Mouse (Mus musculus) embryonic facial prominence, embryonic 11.5 days (tissue): ENCODE data around the gene Mydgf. TPM values are rescaled to one million over a fixed set of nuclear protein-coding genes. Genes with fewer than 3 reads are reported as not detected.
A peak's percentile ranks its signal among the peaks of the same experiment; 100 is the strongest.

ENCODE experiments used
- ATAC-seq: fragments of 200-750 bp; cut with Nextera tagmentation; replicated peaks from 2 replicates; pipeline ENCODE4 v1.8.0; 2017; ENCODE audit warnings: low read depth; ENCODE audit not compliant: insufficient number of reproducible peaks, low FRiP score, low TSS enrichment
- DNase-seq: peaks from one replicate; pipeline ENCODE4 v3.0.0-alpha.2; 2015; ENCODE audit warnings: low spot score
- H3K27ac ChIP-seq: fragments of 300-500 bp; sonication (generic); replicated peaks from 2 replicates; pipeline ENCODE4 v1.5.1; 2014; ENCODE audit warnings: mild to moderate bottlenecking, low read depth, low read length, control low read depth
- H3K27me3 ChIP-seq: fragments of 300-500 bp; sonication (generic); 2 replicates; pipeline ENCODE4 v1.6.1; 2014; ENCODE audit warnings: mild to moderate bottlenecking, low read length, moderate library complexity, mixed read lengths; ENCODE audit not compliant: control insufficient read depth, insufficient read depth
- H3K36me3 ChIP-seq: fragments of 300-500 bp; sonication (generic); replicated peaks from 2 replicates; pipeline ENCODE4 v1.6.1; 2014; ENCODE audit warnings: low read depth, mild to moderate bottlenecking, low read length, moderate library complexity, mixed read lengths; ENCODE audit not compliant: control insufficient read depth, insufficient read depth
- H3K4me1 ChIP-seq: fragments of 300-500 bp; sonication (generic); 2 replicates; pipeline ENCODE4 v1.6.1; 2014; ENCODE audit warnings: low read length, mixed read lengths; ENCODE audit not compliant: control insufficient read depth, insufficient read depth
- H3K4me2 ChIP-seq: fragments of 300-500 bp; sonication (generic); 2 replicates; pipeline ENCODE4 v1.6.1; 2014; ENCODE audit warnings: low read depth, mild to moderate bottlenecking, control low read depth, low read length, moderate library complexity
- H3K4me3 ChIP-seq: fragments of 300-500 bp; sonication (generic); 2 replicates; pipeline ENCODE4 v1.5.1; 2014; ENCODE audit warnings: low read depth, low read length, control low read depth
- H3K9ac ChIP-seq: fragments of 300-500 bp; sonication (generic); replicated peaks from 2 replicates; pipeline ENCODE4 v1.6.1; 2014; ENCODE audit warnings: mild to moderate bottlenecking, control low read depth, low read length
- H3K9me3 ChIP-seq: fragments of 300-500 bp; sonication (generic); replicated peaks from 2 replicates; pipeline ENCODE4 v1.6.1; 2016; ENCODE audit warnings: mild to moderate bottlenecking, low read length, inconsistent platforms, mixed read lengths; ENCODE audit not compliant: control insufficient read depth
- WGBS: fragments of 180-500 bp; shearing (Covaris S2); extraction: QIAGEN DNeasy Blood & Tissue Kit; methylation state at CpG from one replicate; pipeline ENCODE4 v1.1.7; 2014; 5-methylcytosine and 5-hydroxymethylcytosine counted together
- polyA plus RNA-seq: library from polyadenylated mRNA; unstranded; fragments of >200 nt; fragmentation: Nextera tagmentation; extraction: Ambion mirVana; gene quantifications from 2 replicates; pipeline ENCODE4 v1.2.1, GENCODE M21; 2014

Mydgf gene
- polyA plus RNA-seq, 1 experiment from 2014 or later, result 48.5 TPM

GRCm38 (mm10) chr17:56203729-56204128 is 20.0 kb upstream of the Mydgf start:
- Histone ChIP-seq H3K27me3 (no peaks in the 10 kb centered on the region), H3K9me3 (no peaks in the 10 kb centered on the region), H3K4me2 (no peak overlapping the region), H3K9ac (no peak overlapping the region), H3K36me3 (peaks cover 6% of the 10 kb centered on the region; the same call in 1 of the 2 replicates), H3K27ac (no peak overlapping the region), H3K4me1 (no peaks in the 10 kb centered on the region), H3K4me3 (no peak overlapping the region)
- DNase-seq (no peak), ATAC-seq (no peak)
- WGBS, result 62% methylated on average over 3 of the region's 3 CpGs

GRCm38 (mm10) chr17:56202476-56202875 is 18.8 kb upstream of the Mydgf start:
- no peak for DNase-seq
- 89% methylated on average over 8 of the region's 8 CpGs for WGBS
- H3K36me3 ChIP-seq, result peaks cover 7% of the 10 kb centered on the region

GRCm38 (mm10) chr17:56201642-56202041 is 17.9 kb upstream of the Mydgf start:
- DNase-seq, result no peak
- Histone ChIP-seq H3K9me3 (no peaks in the 10 kb centered on the region), H3K4me1 (no peaks in the 10 kb centered on the region), H3K4me2 (no peak overlapping the region), H3K36me3 (peaks cover 10% of the 10 kb centered on the region), H3K27me3 (no peaks in the 10 kb centered on the region), H3K4me3 (no peak overlapping the region), H3K9ac (no peak overlapping the region), H3K27ac (no peak overlapping the region)
- ATAC-seq, result no peak
- 69% methylated on average over 3 of the region's 3 CpGs for WGBS

More at GRCm38 (mm10) chr17:56202476-56202875, 18.8 kb upstream of the Mydgf start:
- Histone ChIP-seq H3K4me3 (no peak overlapping the region), H3K9ac (no peak overlapping the region), H3K27ac (no peak overlapping the region), H3K27me3 (no peaks in the 10 kb centered on the region), H3K4me2 (no peak overlapping the region), H3K9me3 (no peaks in the 10 kb centered on the region), H3K4me1 (no peaks in the 10 kb centered on the region)
- ATAC-seq, result no peak

- WGBS, result 85% methylated on average over 9 of the region's 9 CpGs
- Histone ChIP-seq H3K4me3 (no peak overlapping the region), H3K27ac (no peak overlapping the region), H3K9ac (no peak overlapping the region), H3K9me3 (no peaks in the 10 kb centered on the region), H3K4me1 (no peaks in the 10 kb centered on the region), H3K27me3 (no peaks in the 10 kb centered on the region), H3K36me3 (peaks cover 10% of the 10 kb centered on the region), H3K4me2 (no peak overlapping the region)
- DNase-seq (no peak), ATAC-seq (no peak)
Measured at GRCm38 (mm10) chr17:56200586-56200985, 16.9 kb upstream of the Mydgf start.

GRCm38 (mm10) chr17:56196860-56197259 is 13.1 kb upstream of the Mydgf start:
- H3K4me2 ChIP-seq, result no peak overlapping the region
- DNase-seq (peak; percentile 26), ATAC-seq (no peak)
- WGBS, result 76% methylated on average over 2 of the region's 2 CpGs
- peaks cover 15% of the 10 kb centered on the region for H3K36me3 ChIP-seq
- H3K27me3 ChIP-seq, result no peaks in the 10 kb centered on the region
- no peak overlapping the region for H3K27ac ChIP-seq
- H3K4me1 ChIP-seq, result no peaks in the 10 kb centered on the region
- H3K9me3 ChIP-seq, result no peaks in the 10 kb centered on the region
- no peak overlapping the region for H3K4me3 ChIP-seq
- H3K9ac ChIP-seq, result no peak overlapping the region

- Histone ChIP-seq H3K36me3 (peaks cover 15% of the 10 kb centered on the region), H3K27me3 (no peaks in the 10 kb centered on the region), H3K9me3 (no peaks in the 10 kb centered on the region), H3K4me1 (no peaks in the 10 kb centered on the region), H3K4me3 (no peak overlapping the region), H3K9ac (no peak overlapping the region), H3K4me2 (no peak overlapping the region), H3K27ac (no peak overlapping the region)
- DNase-seq, result no peak
- ATAC-seq, result no peak
- WGBS, result 89% methylated on average over 13 of the region's 13 CpGs
Measured at GRCm38 (mm10) chr17:56194765-56195164, 11.0 kb upstream of the Mydgf start.

- Histone ChIP-seq H3K4me3 (no peak overlapping the region), H3K9ac (no peak overlapping the region), H3K9me3 (no peaks in the 10 kb centered on the region), H3K27me3 (no peaks in the 10 kb centered on the region), H3K27ac (no peak overlapping the region), H3K36me3 (peaks cover 15% of the 10 kb centered on the region), H3K4me2 (no peak overlapping the region), H3K4me1 (no peaks in the 10 kb centered on the region)
- no peak for DNase-seq
- ATAC-seq, result no peak
- 91% methylated on average over 12 of the region's 12 CpGs for WGBS
Measured at GRCm38 (mm10) chr17:56194357-56194756, 10.6 kb upstream of the Mydgf start.

- ATAC-seq, result no peak
- Histone ChIP-seq H3K27me3 (no peaks in the 10 kb centered on the region), H3K36me3 (peaks cover 15% of the 10 kb centered on the region), H3K4me2 (no peak overlapping the region), H3K4me1 (no peaks in the 10 kb centered on the region), H3K4me3 (no peak overlapping the region), H3K9me3 (no peaks in the 10 kb centered on the region), H3K27ac (no peak overlapping the region), H3K9ac (no peak overlapping the region)
- whole genome bisulfite sequencing, result 83% methylated on average over 6 of the region's 6 CpGs
- no peak for DNase-seq
Measured at GRCm38 (mm10) chr17:56191266-56191665, 7.5 kb upstream of the Mydgf start.
